Mouse (Mus musculus) hindbrain, embryonic 10.5 days (tissue): ENCODE data around the gene Gm45140. TPM values are rescaled to one million over a fixed set of nuclear protein-coding genes. Genes with fewer than 3 reads are reported as not detected.

Experiments used
- DNase-seq: peaks from one replicate; pipeline ENCODE4 v3.0.0-alpha.2; 2017; ENCODE audit warnings: low spot score
- H3K27ac ChIP-seq: fragments of 300-500 bp; sonication (generic); 2 replicates; pipeline ENCODE4 v1.5.1; 2016; ENCODE audit warnings: mild to moderate bottlenecking, moderate library complexity
- H3K27me3 ChIP-seq: fragments of 300-500 bp; sonication (generic); 2 replicates; pipeline ENCODE4 v1.6.1; 2016; ENCODE audit warnings: mild to moderate bottlenecking; ENCODE audit not compliant: poor library complexity, insufficient read depth, severe bottlenecking
- H3K36me3 ChIP-seq: fragments of 300-500 bp; sonication (generic); 2 replicates; pipeline ENCODE4 v1.6.1; 2016; ENCODE audit warnings: mild to moderate bottlenecking, moderate library complexity
- H3K4me1 ChIP-seq: fragments of 300-500 bp; sonication (generic); replicated peaks from 2 replicates; pipeline ENCODE4 v1.6.1; 2016; ENCODE audit warnings: mild to moderate bottlenecking
- H3K4me3 ChIP-seq: fragments of 300-500 bp; sonication (generic); 2 replicates; pipeline ENCODE4 v1.5.1; 2016; ENCODE audit warnings: mild to moderate bottlenecking, moderate library complexity
- H3K9me3 ChIP-seq: fragments of 300-500 bp; sonication (generic); 2 replicates; pipeline ENCODE4 v1.6.1; 2016; ENCODE audit warnings: mild to moderate bottlenecking, moderate library complexity
- WGBS: fragments of 180-500 bp; shearing (Covaris S2); methylation state at CpG from one replicate; pipeline ENCODE4 v1.1.7; 2016; 5-methylcytosine and 5-hydroxymethylcytosine counted together
- polyA plus RNA-seq: library from polyadenylated mRNA; unstranded; fragments of >200 nt; fragmentation: Nextera tagmentation; extraction: Ambion mirVana; gene quantifications from 2 replicates; pipeline ENCODE4 v1.2.1, GENCODE M21; 2016

The Gm45140 gene
- polyA plus RNA-seq, 1 experiment from 2014 or later = 1.7 TPM

DNA sequence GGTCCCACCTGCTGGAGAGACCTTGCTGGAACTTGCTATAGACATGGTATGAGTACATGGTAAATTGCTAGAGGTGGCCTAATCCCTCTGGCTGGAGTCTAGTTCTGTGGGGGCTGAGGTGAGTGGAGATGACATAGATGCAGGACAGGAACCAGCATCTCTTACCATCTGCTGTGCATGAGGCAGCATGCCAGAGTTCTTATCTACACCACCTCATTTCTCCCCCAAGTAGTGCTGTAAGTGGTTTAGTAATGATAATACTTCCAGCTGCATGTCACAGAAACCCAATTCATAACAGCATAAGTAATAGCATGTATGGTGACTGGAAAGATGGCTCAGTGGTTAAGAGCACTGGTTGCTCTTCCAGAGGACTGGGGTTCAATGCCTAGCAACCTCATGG, 95.1 kb downstream of the Gm45140 start:
- H3K4me3 ChIP-seq = no peak overlapping the region
- peak overlapping the region; percentile 88; the same call in 1 of the 2 replicates for H3K27ac ChIP-seq
- peaks cover 43% of the 10 kb centered on the region for H3K4me1 ChIP-seq
- peaks cover 54% of the 10 kb centered on the region for H3K27me3 ChIP-seq
- no peak for DNase-seq
- no peaks in the 10 kb centered on the region for H3K9me3 ChIP-seq
- peaks cover 12% of the 10 kb centered on the region for H3K36me3 ChIP-seq

DNA sequence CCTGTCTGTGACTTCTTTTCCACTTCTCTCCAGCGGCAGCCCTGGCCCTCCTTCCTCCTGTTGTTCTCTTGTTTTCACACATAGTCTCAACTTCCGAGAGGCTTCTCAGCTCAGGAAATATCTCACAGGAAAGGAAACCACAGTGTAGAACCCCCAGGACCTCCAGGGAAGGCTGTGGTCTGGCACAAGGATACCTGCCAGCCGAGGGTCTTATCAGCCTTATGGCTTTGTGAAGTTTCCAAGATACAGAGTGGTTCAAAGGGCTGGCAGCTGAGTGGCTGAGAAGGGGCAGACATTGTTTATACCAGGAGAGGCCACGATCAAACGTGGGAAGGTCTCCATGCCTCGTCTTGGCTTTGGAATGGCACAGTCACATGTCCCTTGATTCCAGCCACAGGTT, 95.7 kb downstream of the Gm45140 start:
- Histone ChIP-seq H3K4me1 (peaks cover 43% of the 10 kb centered on the region), H3K36me3 (peaks cover 18% of the 10 kb centered on the region), H3K27me3 (peaks cover 60% of the 10 kb centered on the region), H3K4me3 (no peak overlapping the region), H3K27ac (peak overlapping the region; percentile 88), H3K9me3 (no peaks in the 10 kb centered on the region)
- DNase-seq = no peak
- 54% methylated on average over 6 of the region's 6 CpGs for WGBS

Other genes starting within 250 kb of the Gm45140 start
- 1.9 and 3.6 TPM in 2 replicates for gene Prokr1, start 245.1 kb downstream of the Gm45140 start, polyA plus RNA-seq
- 13.4 and 14.8 TPM in 2 replicates for gene Aplf, start 163.6 kb downstream of the Gm45140 start, polyA plus RNA-seq
- 4.2 and 5.8 TPM in 2 replicates for gene Efcc1, start 104.9 kb downstream of the Gm45140 start, polyA plus RNA-seq
- 3.0 and 3.1 TPM in 2 replicates for gene Gp9, start 57.7 kb downstream of the Gm45140 start, polyA plus RNA-seq
- gene Rab43, start 23.6 kb downstream of the Gm45140 start, polyA plus RNA-seq = 7.9 and 8.1 TPM in 2 replicates
- 50.7 and 68.0 TPM in 2 replicates for gene Isy1, start 3.0 kb upstream of the Gm45140 start, polyA plus RNA-seq
- gene Cnbp, start 15.3 kb upstream of the Gm45140 start, polyA plus RNA-seq = 1,080 and 1,309 TPM in 2 replicates
- gene Copg1, start 52.0 kb upstream of the Gm45140 start, polyA plus RNA-seq = 155 and 159 TPM in 2 replicates
- gene Hmces, start 78.1 kb upstream of the Gm45140 start, polyA plus RNA-seq = 49.7 and 57.0 TPM in 2 replicates
- 26.5 and 33.1 TPM in 2 replicates for gene H1fx, start 145.8 kb upstream of the Gm45140 start, polyA plus RNA-seq
- 208 and 238 TPM in 2 replicates for gene Rab7, start 209.5 kb upstream of the Gm45140 start, polyA plus RNA-seq
- gene Rpn1, start 248.7 kb upstream of the Gm45140 start, polyA plus RNA-seq = 277 and 300 TPM in 2 replicates